Mouse (Mus musculus): Measurements from ENCODE around the gene Agr3.

GRCm38 (mm10) chr12:35994098-35994497 lies 68.7 kb downstream of the Agr3 start:
- no peak for TF ChIP-seq CTCF (IDR thresholded peaks at IDR 0.05; ENCODE audit: low read depth, low read length)
- TF ChIP-seq TAL1 (conservative IDR thresholded peaks at IDR 0.05; ENCODE audit: low read depth, low read length) = no peak
- no peak for TF ChIP-seq GATA1 (IDR thresholded peaks at IDR 0.05; ENCODE audit: borderline replicate concordance, low read length)
- TF ChIP-seq POLR2AphosphoS5 (IDR thresholded peaks at IDR 0.05; ENCODE audit: insufficient replicate concordance, low read depth, low read length) = no peak
- TF ChIP-seq GATA2 (IDR thresholded peaks at IDR 0.05; ENCODE audit: borderline replicate concordance, low read depth, low read length) = no peak

Measured in G1E (cell line).